Mouse (Mus musculus): Measurements from ENCODE around the gene Zp2. TPM values are rescaled to one million over a fixed set of nuclear protein-coding genes. Genes with fewer than 3 reads are reported as not detected.
A peak's percentile ranks its signal among the peaks of the same experiment; 100 is the strongest.

Zp2 gene
- polyA plus RNA-seq, 1 experiment from 2014 or later: not detected

DNA sequence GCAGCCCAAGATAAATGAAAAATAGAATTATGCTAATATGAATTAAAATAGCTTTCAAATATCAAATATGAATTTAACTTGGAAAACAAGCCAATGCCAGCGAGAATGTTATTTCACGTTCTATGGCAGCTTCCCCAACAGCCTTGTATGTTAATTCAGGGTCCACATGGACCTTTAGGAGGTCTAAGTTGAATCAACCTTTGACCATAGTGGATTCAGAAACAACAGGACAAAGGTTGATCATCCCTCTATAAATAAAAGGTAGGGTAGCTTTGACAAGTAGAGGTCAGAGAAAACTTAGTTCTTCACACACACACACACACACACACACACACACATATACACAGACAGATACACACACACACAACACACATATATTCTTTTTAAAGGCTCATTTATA lies 5.8 kb upstream of the Zp2 start:
- no peaks in the 10 kb centered on the region for H3K9me3 ChIP-seq (ENCODE audit: low read length)
- no peaks in the 10 kb centered on the region for H3K27me3 ChIP-seq (ENCODE audit: insufficient read depth, low read length)
- H3K27ac ChIP-seq (ENCODE audit: low read depth): peak overlapping the region; percentile 67; the same call in 1 of the 2 replicates
- H3K36me3 ChIP-seq (replicated peaks; ENCODE audit: insufficient read depth, low read length): no peaks in the 10 kb centered on the region
- no peak for TF ChIP-seq EP300 (IDR thresholded peaks at IDR 0.05; ENCODE audit: low read depth)
- no peak for TF ChIP-seq CTCF (IDR thresholded peaks at IDR 0.05; ENCODE audit: low read depth)
- H3K4me1 ChIP-seq (ENCODE audit: insufficient read depth): 0 out of 2 replicates have a peak, but pooled peaks cover 3% of the 10 kb centered on the region
- H3K4me3 ChIP-seq (ENCODE audit: low read depth, low read length): no peak overlapping the region
- DNase-seq (no peak), ATAC-seq (peak; percentile 64; the same call in 1 of the 2 replicates)
- 66% methylated on average over 2 of the region's 2 CpGs for WGBS (ENCODE audit: insufficient replicate concordance)
- H3K9ac ChIP-seq (replicated peaks): no peak overlapping the region
- H3K4me2 ChIP-seq (ENCODE audit: low read depth, low read length): no peak overlapping the region

DNA sequence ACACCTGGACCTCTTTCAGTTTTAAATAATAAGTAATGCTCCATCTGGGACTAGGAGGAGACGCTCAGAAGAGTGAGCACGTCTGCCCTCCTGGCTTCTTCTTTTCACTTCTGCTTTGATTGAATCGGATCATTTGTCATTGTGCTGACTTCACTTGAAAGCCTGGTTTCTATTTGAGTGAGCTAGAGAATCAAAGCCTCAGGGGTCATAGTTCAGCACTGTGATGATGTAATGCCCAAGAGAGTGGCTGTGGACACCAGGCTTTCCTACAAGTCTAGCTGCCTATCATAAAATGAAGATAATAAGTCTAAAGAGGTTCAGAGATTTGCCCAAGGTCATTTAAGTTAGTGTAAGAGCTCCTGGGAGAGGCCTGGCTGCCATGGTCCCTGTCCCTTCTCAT lies 5.2 kb upstream of the Zp2 start:
- peak; percentile 85 for ATAC-seq
- Histone ChIP-seq H3K9ac (replicated peaks) (no peak overlapping the region), H3K27me3 (ENCODE audit: insufficient read depth, low read length) (no peaks in the 10 kb centered on the region), H3K4me1 (ENCODE audit: insufficient read depth) (0 out of 2 replicates have a peak, but pooled peaks cover 3% of the 10 kb centered on the region), H3K27ac (ENCODE audit: low read depth) (peak overlapping the region; percentile 67), H3K4me2 (ENCODE audit: low read depth, low read length) (no peak overlapping the region), H3K4me3 (ENCODE audit: low read depth, low read length) (no peak overlapping the region), H3K36me3 (replicated peaks; ENCODE audit: insufficient read depth, low read length) (no peaks in the 10 kb centered on the region), H3K9me3 (ENCODE audit: low read length) (no peaks in the 10 kb centered on the region)
- WGBS (ENCODE audit: insufficient replicate concordance): 26% methylated on average over 3 of the region's 3 CpGs
- peak; percentile 24 for DNase-seq
- TF ChIP-seq EP300 (IDR thresholded peaks at IDR 0.05; ENCODE audit: low read depth) (no peak), CTCF (IDR thresholded peaks at IDR 0.05; ENCODE audit: low read depth) (no peak)

DNA sequence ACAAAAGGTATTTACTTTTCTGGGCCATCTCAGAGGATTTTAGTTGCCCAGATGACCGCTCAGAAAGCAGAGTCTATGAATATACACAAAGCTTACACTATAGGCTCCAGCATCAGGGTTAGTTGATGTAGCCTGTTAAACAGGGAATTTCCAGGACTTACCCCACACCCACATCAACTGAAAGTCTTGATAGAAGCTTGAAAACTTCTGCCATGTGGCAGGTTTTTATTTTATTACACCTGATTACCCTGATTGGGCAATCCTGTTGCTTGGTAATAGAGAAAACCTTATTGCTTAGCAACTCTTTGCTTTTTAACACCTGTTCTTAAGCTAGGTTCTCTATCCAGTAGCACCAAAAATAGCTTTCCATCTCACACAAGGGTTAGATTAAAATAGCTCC lies 2.3 kb downstream of the Zp2 start:
- DNase-seq (no peak), ATAC-seq (no peak)
- no peaks in the 10 kb centered on the region for H3K27me3 ChIP-seq (ENCODE audit: insufficient read depth, low read length)
- no peak overlapping the region for H3K9ac ChIP-seq (replicated peaks)
- no peaks in the 10 kb centered on the region for H3K4me1 ChIP-seq (ENCODE audit: insufficient read depth)
- no peaks in the 10 kb centered on the region for H3K36me3 ChIP-seq (replicated peaks; ENCODE audit: insufficient read depth, low read length)
- TF ChIP-seq EP300 (IDR thresholded peaks at IDR 0.05; ENCODE audit: low read depth) (no peak), CTCF (IDR thresholded peaks at IDR 0.05; ENCODE audit: low read depth) (no peak)
- 85% methylated on average over 1 of the region's 1 CpGs for WGBS (ENCODE audit: insufficient replicate concordance)
- no peak overlapping the region for H3K27ac ChIP-seq (ENCODE audit: low read depth)
- no peaks in the 10 kb centered on the region for H3K9me3 ChIP-seq (ENCODE audit: low read length)
- H3K4me3 ChIP-seq (ENCODE audit: low read depth, low read length): no peak overlapping the region
- no peak overlapping the region for H3K4me2 ChIP-seq (ENCODE audit: low read depth, low read length)

DNA sequence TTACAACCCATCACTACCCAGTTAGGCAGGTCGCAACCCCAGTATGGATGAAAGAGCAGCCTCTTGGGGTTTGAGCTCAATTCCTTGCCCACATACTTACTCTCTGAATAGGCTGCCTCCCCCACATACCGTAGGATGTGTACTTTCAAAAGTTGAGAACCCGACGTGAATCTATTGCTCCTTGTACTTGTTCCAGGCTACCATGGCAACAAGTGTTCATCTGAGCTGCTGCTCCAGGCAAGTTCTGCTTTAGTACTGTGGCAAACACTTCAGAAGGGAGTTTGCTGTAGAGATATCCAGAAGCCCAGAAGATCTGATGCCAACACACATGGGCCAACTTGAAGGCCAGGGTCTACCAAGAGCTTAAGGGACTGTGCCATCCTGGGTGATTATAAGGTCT lies 16.1 kb downstream of the Zp2 start:
- no peak overlapping the region for H3K9ac ChIP-seq (replicated peaks)
- ATAC-seq: no peak
- no peaks in the 10 kb centered on the region for H3K36me3 ChIP-seq (replicated peaks; ENCODE audit: insufficient read depth, low read length)
- H3K4me1 ChIP-seq (ENCODE audit: insufficient read depth): peaks cover 1% of the 10 kb centered on the region; the same call in 1 of the 2 replicates
- H3K9me3 ChIP-seq (ENCODE audit: low read length): no peaks in the 10 kb centered on the region
- 77% methylated on average over 4 of the region's 4 CpGs for WGBS (ENCODE audit: insufficient replicate concordance)
- no peaks in the 10 kb centered on the region for H3K27me3 ChIP-seq (ENCODE audit: insufficient read depth, low read length)
- TF ChIP-seq CTCF (IDR thresholded peaks at IDR 0.05; ENCODE audit: low read depth) (no peak), EP300 (IDR thresholded peaks at IDR 0.05; ENCODE audit: low read depth) (no peak)
- H3K27ac ChIP-seq (ENCODE audit: low read depth): no peak overlapping the region
- DNase-seq: no peak
- no peak overlapping the region for H3K4me2 ChIP-seq (ENCODE audit: low read depth, low read length)
- H3K4me3 ChIP-seq (ENCODE audit: low read depth, low read length): no peak overlapping the region

DNA sequence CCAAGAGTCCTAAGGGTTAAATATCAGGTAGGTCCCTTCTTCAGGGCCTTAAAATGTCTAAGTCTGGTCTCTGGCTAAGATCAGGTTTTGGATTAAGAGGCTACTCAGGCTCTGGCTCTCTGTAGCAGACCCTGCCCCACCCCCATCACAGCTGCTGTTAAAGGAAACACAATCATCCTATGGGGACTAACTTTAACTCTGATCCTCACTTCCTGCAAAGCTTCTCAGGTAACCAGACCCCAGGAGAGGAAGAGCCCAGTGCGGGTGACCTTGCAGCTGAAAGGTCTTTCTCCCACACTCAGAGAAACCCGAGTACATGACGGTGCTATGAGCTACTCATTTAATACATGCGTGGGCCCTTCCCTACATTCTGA lies 17.4 kb downstream of the Zp2 start:
- Histone ChIP-seq H3K9me3 (ENCODE audit: low read length) (no peaks in the 10 kb centered on the region), H3K4me2 (ENCODE audit: low read depth, low read length) (no peak overlapping the region), H3K4me3 (ENCODE audit: low read depth, low read length) (no peak overlapping the region), H3K4me1 (ENCODE audit: insufficient read depth) (peaks cover 5% of the 10 kb centered on the region; the same call in 1 of the 2 replicates), H3K27ac (ENCODE audit: low read depth) (no peak overlapping the region), H3K27me3 (ENCODE audit: insufficient read depth, low read length) (no peaks in the 10 kb centered on the region), H3K9ac (replicated peaks) (no peak overlapping the region), H3K36me3 (replicated peaks; ENCODE audit: insufficient read depth, low read length) (no peaks in the 10 kb centered on the region)
- ATAC-seq: no peak
- DNase-seq: no peak
- 46% methylated on average over 4 of the region's 4 CpGs for WGBS (ENCODE audit: insufficient replicate concordance)
- TF ChIP-seq EP300 (IDR thresholded peaks at IDR 0.05; ENCODE audit: low read depth): no peak
- no peak for TF ChIP-seq CTCF (IDR thresholded peaks at IDR 0.05; ENCODE audit: low read depth)

DNA sequence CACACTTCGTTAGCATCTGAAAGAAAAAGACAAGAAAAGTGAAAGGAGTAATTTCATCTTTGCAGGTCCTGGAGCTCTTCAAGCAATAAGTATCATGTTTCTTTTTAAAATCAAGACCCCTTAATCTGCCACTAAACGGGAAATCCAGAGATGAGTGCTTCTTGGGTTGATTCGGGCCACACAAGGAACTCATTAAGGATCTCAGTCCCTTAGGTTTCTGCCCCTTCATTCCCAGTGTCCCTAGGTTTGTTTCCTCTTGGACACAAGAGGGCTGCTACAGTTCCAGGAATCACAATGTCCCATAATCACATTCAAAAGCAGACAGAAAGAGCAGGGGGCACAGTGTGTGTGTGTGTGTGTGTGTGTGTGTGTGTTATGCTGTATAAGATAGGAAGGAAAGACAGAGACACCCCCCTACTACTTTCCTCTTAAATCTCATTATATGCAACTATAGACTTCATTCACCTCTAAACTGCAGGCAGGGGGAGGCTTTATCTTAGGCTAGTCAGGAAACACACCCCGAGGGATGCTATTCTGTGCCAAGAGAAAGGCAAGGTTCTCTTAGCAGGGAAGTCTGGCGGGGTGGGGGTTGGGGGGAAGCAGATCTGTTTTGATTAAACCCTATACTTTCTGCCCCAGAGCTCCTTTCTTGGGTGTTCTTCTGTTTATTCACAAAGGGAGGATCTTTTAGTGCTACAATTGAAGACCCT lies 18.0 kb downstream of the Zp2 start:
- ATAC-seq (no peak), DNase-seq (no peak)
- no peak overlapping the region for H3K9ac ChIP-seq (replicated peaks)
- WGBS (ENCODE audit: insufficient replicate concordance): 40% methylated on average over 5 of the region's 5 CpGs
- no peaks in the 10 kb centered on the region for H3K36me3 ChIP-seq (replicated peaks; ENCODE audit: insufficient read depth, low read length)
- no peak overlapping the region for H3K27ac ChIP-seq (ENCODE audit: low read depth)
- H3K4me2 ChIP-seq (ENCODE audit: low read depth, low read length): no peak overlapping the region
- peaks cover 5% of the 10 kb centered on the region; the same call in 1 of the 2 replicates for H3K4me1 ChIP-seq (ENCODE audit: insufficient read depth)
- no peak for TF ChIP-seq CTCF (IDR thresholded peaks at IDR 0.05; ENCODE audit: low read depth)
- TF ChIP-seq EP300 (IDR thresholded peaks at IDR 0.05; ENCODE audit: low read depth): no peak
- no peaks in the 10 kb centered on the region for H3K27me3 ChIP-seq (ENCODE audit: insufficient read depth, low read length)
- H3K9me3 ChIP-seq (ENCODE audit: low read length): no peaks in the 10 kb centered on the region
- H3K4me3 ChIP-seq (ENCODE audit: low read depth, low read length): no peak overlapping the region

Measured in liver, postnatal 0 days (tissue).